8 mouse cellular contexts compared by ENCODE assay signal in genomic region chr3:132747036-132747435, GRCm38 (mm10).
DNase-seq lines count a peak whose midpoint lies in the region; ATAC-seq and TF ChIP-seq lines count a peak whose summit lies in the region.

No protein-coding gene starts in this region.

- ATAC-seq in limb, embryonic 11.5 days (ENCODE audit: insufficient number of reproducible peaks, low FRiP score, low TSS enrichment, low read depth) = 0 out of 2 replicates have a peak, but pooled peaks have one; percentile 78
- peak; percentile 80 for ATAC-seq in midbrain, embryonic 14.5 days (ENCODE audit: low FRiP score, low TSS enrichment)

- no peaks in the 10 kb centered on the region for H3K4me1 ChIP-seq in kidney, adult 2 months (ENCODE audit: control insufficient read depth, insufficient read depth, low read length)
- H3K4me1 ChIP-seq in limb, embryonic 11.5 days (ENCODE audit: control insufficient read depth, insufficient read depth, low read length) = no peaks in the 10 kb centered on the region
- 0 out of 2 replicates have a peak, but pooled peaks cover 3% of the 10 kb centered on the region for H3K4me1 ChIP-seq in midbrain, embryonic 14.5 days (ENCODE audit: control insufficient read depth, insufficient read depth, low read length)

- no peak for TF ChIP-seq POLR2A in kidney, adult 2 months (IDR thresholded peaks at IDR 0.05; ENCODE audit: low read depth, low read length)

- no peaks in the 10 kb centered on the region for H3K36me3 ChIP-seq in kidney, adult 2 months (ENCODE audit: control insufficient read depth, insufficient read depth, low read length)
- 0 out of 2 replicates have a peak, but pooled peaks cover 2% of the 10 kb centered on the region for H3K36me3 ChIP-seq in limb, embryonic 11.5 days (ENCODE audit: control insufficient read depth, insufficient read depth, low read length)
- peaks cover 3% of the 10 kb centered on the region; the same call in 1 of the 2 replicates for H3K36me3 ChIP-seq in midbrain, embryonic 14.5 days (ENCODE audit: control insufficient read depth, insufficient read depth, low read length)

- H3K4me3 ChIP-seq in kidney, adult 2 months (ENCODE audit: insufficient read depth, low read depth, low read length) = no peak overlapping the region
- H3K4me3 ChIP-seq in limb, embryonic 11.5 days (ENCODE audit: low read depth, low read length) = no peak overlapping the region
- H3K4me3 ChIP-seq in midbrain, embryonic 14.5 days (replicated peaks; ENCODE audit: low read depth, low read length) = no peak overlapping the region

- H3K27ac ChIP-seq in kidney, adult 2 months (ENCODE audit: insufficient read depth, low read depth, low read length) = no peak overlapping the region
- no peak overlapping the region for H3K27ac ChIP-seq in limb, embryonic 11.5 days (replicated peaks; ENCODE audit: low read depth, low read length)
- H3K27ac ChIP-seq in midbrain, embryonic 14.5 days (replicated peaks; ENCODE audit: low read depth, low read length) = no peak overlapping the region

- H3K9me3 ChIP-seq in limb, embryonic 11.5 days (ENCODE audit: control insufficient read depth, low read length) = no peaks in the 10 kb centered on the region
- no peaks in the 10 kb centered on the region for H3K9me3 ChIP-seq in midbrain, embryonic 14.5 days (ENCODE audit: control insufficient read depth, low read length)

- no peak overlapping the region for H3K4me2 ChIP-seq in limb, embryonic 11.5 days (ENCODE audit: low read depth, severe bottlenecking)
- H3K4me2 ChIP-seq in midbrain, embryonic 14.5 days (ENCODE audit: low read length) = no peak overlapping the region

- no peak overlapping the region for H3K9ac ChIP-seq in limb, embryonic 11.5 days (ENCODE audit: low read length)
- no peak overlapping the region for H3K9ac ChIP-seq in midbrain, embryonic 14.5 days (replicated peaks; ENCODE audit: low read length)

- no peaks in the 10 kb centered on the region for H3K27me3 ChIP-seq in kidney, adult 2 months (replicated peaks; ENCODE audit: control insufficient read depth, insufficient read depth, low read length)
- H3K27me3 ChIP-seq in limb, embryonic 11.5 days (ENCODE audit: control insufficient read depth, insufficient read depth, low read length) = no peaks in the 10 kb centered on the region
- no peaks in the 10 kb centered on the region for H3K27me3 ChIP-seq in midbrain, embryonic 14.5 days (ENCODE audit: control insufficient read depth, insufficient read depth, low read length)

- peak; percentile 26 to 45 for DNase-seq in urinary bladder, postnatal 36 days (ENCODE audit: low spot score in 2 of 2)
- DNase-seq in urinary bladder, postnatal 4 days (ENCODE audit: low spot score in 2 of 2) = no peak
- peak; percentile 71 for DNase-seq in cerebellum, postnatal 14 days
- peak; percentile 32 for DNase-seq in gastrocnemius, postnatal 14 days
- peak; percentile 75 for DNase-seq in kidney, adult 2 months
- peak; percentile 51 for DNase-seq in limb, embryonic 11.5 days (ENCODE audit: low spot score)
- peak; percentile 90 for DNase-seq in midbrain, embryonic 14.5 days
- peak; percentile 38 for DNase-seq in thymus, postnatal 14 days

- TF ChIP-seq CTCF in kidney, adult 2 months (conservative IDR thresholded peaks at IDR 0.05; ENCODE audit: insufficient read depth, insufficient read length, low read depth, low read length) = peak; percentile 83

- intact Hi-C loops in gastrocnemius, postnatal 14 days (cut with DNase I; ENCODE audit: low total_unique reads) = loop anchor here (10.0 kb wide), 1 partner anchor 348 kb away; the partner anchor contains the start of genes Gstcd and Ints12

- WGBS in kidney, adult 2 months = 12% methylated on average over 3 of the region's 3 CpGs
- WGBS in limb, embryonic 11.5 days = 47% methylated on average over 3 of the region's 3 CpGs
- WGBS in midbrain, embryonic 14.5 days = 14% methylated on average over 3 of the region's 3 CpGs

Comparison
In these comparisons a context has a peak if more than half of its experiments do, and no peak if none do; other contexts are left out.
1. DNase-seq: peak in urinary bladder, postnatal 36 days (2 of 2), cerebellum, postnatal 14 days (2 of 2), gastrocnemius, postnatal 14 days (single experiment), kidney, adult 2 months (single experiment), limb, embryonic 11.5 days (single experiment), midbrain, embryonic 14.5 days (single experiment) and thymus, postnatal 14 days (single experiment); none in urinary bladder, postnatal 4 days (0 of 2).